Mouse (Mus musculus) megakaryocyte-erythroid progenitor cell, adult 5-6 weeks (primary cell): Measurements from ENCODE around the gene Fancm. TPM values are rescaled to one million over a fixed set of nuclear protein-coding genes. Genes with fewer than 3 reads are reported as not detected.

Experiments used
- ATAC-seq: replicated peaks from 2 replicates; pipeline ENCODE4 v1.8.0; 2016; ENCODE audit warnings: mild to moderate bottlenecking, inconsistent platforms; ENCODE audit not compliant: severe bottlenecking, poor library complexity, low FRiP score, low TSS enrichment
- total RNA-seq, 2 experiments: library from RNA; stranded (forward) in 1 of 2; stranded (reverse) in 1 of 2; fragments of 200-1000, 215-1000 nt in 1 of 2; fragments of >200 nt in 1 of 2; fragmentation: Nextera tagmentation in 1 of 2; gene quantifications; 2 replicates each; pipeline ENCODE4 v1.2.3; 2014 to 2017

Fancm gene
- total RNA-seq (2014; fragmentation: Nextera tagmentation) = 24.0 and 32.7 TPM in 2 replicates
- total RNA-seq (2017) = 31.4 and 66.6 TPM in 2 replicates

DNA sequence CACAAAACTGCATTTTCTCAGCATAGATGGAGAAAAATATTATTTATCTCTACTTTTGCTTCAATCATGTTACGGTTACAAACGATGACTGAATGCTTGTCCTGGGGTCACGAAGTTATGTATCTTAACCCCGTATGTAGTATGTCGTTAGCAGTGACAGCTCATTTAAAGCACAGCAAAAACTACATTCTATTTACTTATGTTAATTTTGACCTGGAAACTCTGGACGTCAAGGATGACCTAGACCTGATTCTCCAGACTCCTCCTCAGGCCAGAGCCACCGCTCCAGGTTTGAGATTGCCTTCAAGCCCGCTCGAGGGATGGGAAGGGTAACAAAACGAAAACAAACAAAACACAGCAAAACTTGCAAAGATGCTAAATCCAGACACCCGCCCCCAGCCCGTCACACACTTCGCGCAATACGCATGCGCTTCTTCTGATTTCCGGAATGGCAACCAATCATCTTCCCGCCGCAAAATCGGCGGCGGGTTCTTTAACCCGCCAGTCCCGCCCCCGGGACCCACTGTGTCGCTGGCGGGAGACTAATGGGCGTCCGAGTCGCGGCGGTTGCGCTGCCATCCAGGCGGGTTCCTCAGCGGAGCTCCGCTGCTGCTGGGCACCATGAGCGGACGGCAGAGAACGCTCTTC lies at the start of gene Fancm:
Fancm (plus strand) TSS at position 519 of the 648 bp plus-strand sequence.
- ATAC-seq = peak; percentile 68

DNA sequence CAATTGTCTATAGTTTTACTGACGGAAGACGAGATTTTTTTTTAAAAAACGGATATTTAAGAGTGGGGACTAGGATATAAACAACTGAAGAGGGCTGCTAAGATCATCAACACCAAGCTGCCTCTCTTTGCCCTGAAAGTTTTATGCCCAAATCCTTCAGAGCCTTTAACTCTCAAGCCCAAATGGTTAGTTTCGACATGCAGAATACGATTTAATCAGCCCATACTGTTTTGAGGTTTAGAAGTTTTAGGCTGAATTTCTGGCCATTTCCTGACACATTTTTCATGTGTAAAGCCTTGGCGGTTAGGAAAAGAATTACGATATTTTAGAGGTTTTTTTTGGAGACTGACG lies 39.6 kb upstream of the Fancm start:
- ATAC-seq = no peak

DNA sequence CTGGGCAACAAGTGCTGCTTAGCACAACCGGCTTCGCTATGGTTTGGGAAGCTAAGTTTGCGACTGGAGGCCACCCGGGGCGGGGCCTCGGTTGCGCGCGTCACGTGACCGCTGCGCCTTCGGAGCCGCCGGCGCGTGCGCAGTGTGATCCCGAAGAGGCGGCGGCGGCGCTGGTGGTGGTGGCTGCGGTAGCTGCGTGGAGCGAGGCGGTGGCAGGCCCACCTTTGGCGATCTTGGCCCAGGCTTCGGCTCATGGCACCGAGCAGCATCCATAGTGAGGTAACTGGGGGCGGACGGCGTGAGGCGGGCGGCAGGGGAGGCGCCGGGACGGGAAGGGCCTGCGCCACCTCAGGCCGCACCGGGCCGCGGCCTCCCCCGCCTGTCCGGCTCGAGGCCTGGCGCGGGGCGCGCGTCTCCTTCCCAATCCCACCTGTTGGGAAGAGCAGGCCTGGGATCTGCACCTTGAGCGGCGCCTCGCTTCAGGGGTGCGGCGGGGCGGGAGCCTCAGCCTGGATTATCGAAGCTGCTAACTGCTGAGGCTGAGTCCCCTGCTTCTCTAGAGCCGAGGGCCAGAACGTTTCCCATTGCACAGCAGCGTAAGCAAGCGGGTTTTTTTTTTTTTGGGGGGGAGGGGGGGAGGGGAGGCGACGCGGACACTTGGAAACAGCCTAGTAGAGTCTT lies 39.1 kb upstream of the Fancm start, which contains the start of gene Prpf39:
Prpf39 (plus strand) TSS at position 144 of the 681 bp plus-strand sequence.
- peak; percentile 86 for ATAC-seq

DNA sequence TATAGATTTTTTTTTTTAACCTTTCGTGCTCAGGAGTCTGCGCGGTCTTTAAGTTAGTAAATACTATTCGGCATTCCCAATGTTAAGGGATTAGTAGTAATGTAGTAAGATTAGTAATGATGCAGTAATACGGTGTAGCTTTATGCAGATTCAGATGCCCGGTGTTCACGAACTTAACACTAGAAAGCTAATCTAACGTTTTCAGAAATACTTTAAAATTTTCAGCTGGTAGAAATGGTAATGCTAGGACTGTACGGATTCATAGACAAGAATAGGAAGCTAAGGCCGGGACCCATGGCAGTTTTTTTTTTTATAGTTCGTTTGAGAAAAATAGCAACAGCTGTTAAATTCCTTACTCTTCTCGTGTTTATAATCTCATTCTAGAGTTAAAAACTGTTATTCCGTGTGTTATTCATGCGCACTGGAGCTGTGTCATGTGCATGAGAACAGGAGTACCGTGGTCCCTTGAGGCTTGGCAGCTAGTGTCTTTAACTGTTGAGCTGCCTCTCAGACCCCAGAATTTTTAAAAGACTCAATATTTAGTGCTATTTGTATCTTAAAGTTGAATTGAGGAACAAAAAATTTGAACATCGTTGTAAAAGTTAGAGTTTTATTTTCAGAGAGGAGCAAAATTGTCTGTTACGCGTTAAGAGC lies 38.4 kb upstream of the Fancm start:
- peak; percentile 31; the same call in 1 of the 2 replicates for ATAC-seq

DNA sequence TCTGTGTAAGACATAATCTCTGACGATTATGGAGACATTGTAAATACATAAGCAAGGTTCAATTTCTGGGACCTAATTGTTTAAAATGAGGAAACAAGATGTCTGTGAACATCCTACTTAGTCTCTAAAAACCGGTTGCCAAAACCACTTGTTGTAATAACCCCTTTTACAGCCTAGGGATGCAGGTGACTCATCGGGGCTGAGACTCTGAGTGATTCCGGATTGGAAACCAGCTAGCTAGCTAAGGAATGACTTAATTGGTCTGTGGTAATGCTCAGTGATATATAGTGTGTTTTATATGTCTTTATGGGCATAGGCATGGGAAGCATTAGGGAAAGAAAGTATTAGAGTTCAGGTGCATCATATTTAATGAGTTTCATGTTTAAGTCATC lies 37.9 kb upstream of the Fancm start:
- 0 out of 2 replicates have a peak, but pooled peaks have one; percentile 36 for ATAC-seq

DNA sequence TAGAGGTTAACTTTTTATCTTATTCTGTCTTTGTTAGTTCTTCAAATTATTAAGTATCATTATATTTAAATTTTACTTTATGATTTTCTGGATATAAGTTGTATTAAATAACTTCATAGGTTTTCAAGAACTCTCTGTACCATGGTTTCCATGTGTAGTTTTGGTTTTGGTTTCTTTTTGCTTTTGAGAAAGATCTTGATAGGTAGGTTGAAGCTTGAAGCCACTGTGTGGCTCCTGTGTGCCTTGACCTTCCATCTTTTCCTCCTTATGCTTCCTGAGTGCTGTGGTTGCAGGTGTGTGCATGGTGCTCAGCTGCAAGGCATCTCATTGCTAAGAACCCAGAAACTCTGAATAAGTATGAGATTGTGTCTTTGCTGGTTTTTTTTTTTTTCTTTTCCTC lies 26.6 kb upstream of the Fancm start:
- ATAC-seq = no peak

DNA sequence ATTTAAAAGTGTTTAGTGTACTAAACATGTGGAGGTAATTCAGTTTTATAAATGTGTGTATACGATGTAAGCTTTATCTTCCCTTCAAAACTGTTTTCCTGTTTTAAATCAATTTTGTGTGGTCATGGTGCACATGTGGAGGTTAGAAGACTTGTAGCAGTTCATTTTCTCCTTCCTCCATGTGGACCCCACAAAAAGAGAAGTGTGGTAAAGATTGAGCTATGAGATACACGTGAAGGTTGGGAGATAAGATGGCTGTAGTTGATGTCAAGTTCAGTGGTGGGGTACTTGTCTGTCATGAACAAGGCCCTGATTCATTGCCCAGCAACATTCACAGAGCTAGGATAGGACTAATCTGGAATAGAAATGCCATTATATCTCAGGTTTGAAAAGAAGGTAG lies 17.2 kb upstream of the Fancm start:
- no peak for ATAC-seq

DNA sequence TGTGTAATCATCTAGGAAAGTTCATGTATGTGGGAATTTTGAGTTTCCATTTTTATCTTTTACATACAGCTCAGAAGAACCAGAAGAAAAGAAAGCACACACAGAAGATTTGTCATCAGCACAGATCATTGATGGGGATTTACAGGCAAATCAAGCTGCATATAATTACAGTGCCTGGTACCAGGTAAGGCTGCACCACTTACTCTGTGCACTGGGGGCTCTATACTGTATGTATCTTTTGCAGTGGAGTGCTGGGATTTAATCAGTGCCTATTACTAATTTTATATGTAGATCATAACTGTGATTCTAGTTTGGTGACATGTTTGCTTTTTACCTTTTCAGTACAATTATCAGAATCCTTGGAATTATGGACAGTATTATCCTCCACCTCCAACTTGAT lies 14.3 kb upstream of the Fancm start:
- no peak for ATAC-seq

DNA sequence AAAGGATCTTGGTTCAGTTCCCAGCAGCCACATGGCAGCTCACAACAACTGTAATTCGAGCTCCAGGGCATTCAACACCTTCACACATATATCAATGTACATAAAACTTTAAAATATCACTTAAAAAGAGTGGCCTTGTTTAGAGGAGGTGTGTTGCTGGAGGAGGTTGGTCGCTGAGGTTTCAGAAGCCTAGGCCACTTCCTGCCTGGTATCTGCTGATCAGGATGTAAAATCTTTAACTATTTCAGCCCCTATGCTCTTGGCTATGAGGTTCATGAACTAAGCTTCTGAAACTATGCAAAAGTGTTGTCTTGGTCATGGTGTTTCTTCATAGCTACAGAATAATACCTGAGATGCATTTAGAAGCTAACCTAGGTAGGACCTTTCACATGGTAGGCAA lies 10.2 kb upstream of the Fancm start:
- ATAC-seq = peak; percentile 30

DNA sequence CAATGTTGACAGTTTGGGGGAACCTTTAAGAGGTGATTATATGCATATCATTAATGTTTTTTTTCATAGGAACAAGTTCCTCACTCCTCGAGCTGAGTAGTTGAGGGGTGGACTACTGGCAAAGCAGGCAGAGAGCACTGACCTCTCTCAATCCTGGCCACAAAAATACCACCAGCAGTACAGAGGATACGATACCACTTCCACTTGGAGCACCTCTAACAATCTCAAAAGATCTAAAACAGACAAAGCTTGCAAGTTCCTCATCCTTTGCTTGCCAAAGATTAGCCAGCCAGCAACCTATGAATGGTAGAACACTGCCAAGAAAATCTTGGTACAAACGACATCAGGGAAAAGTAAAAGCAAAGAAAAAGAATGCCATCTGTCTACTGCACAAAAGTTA lies 9.2 kb upstream of the Fancm start:
- no peak for ATAC-seq

DNA sequence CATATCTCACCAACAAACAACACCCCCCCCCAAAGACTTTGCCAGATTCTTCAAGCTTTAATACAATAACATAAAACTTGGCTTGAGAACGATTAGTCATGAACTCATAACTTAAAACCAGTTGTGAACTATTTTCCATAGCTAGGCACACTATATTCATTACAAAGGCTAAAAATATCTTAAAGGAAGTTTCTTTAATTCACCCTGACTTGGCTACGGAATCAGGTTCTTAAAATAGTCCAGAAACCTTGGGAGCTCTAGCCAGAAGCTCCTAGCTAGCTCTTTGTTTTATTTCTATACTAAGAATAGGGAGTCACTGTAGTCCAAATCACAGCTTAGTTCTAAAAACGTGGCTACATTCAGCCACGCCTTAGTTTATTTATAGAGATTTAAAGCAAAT lies 7.0 kb upstream of the Fancm start:
- ATAC-seq = no peak

DNA sequence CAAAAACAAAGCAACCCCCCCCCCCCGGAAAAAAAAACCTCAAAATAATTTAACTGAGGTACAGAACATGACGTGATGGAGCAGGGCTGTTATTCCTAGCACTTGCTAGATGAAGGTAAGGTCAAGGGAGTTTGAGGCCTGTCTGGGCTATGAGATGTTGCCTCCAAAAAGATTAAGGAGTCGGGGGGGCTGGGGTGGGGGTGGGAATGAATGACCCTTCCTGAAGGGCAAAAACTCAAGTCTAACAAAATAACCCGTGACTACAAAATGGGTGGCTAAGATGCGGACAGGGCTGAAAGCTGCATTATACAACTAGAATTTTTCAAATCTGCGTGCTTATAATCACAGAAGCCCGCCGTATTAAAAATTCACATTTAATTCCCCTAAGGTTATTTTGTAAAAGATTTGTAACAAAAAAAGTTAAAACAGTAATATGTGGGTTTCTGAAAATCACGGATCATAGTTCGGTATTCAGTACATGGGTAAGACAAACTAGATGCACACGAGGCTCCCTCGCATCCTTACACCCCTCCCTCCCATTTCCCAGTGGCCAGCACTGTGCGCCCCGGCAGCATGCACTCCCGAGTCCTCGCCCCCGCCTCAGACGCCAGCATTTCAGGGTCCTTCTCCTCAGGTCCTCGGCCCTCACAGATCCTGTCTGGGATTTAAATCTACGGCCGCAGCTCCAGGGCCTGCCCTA lies 2.3 kb upstream of the Fancm start:
- no peak for ATAC-seq

DNA sequence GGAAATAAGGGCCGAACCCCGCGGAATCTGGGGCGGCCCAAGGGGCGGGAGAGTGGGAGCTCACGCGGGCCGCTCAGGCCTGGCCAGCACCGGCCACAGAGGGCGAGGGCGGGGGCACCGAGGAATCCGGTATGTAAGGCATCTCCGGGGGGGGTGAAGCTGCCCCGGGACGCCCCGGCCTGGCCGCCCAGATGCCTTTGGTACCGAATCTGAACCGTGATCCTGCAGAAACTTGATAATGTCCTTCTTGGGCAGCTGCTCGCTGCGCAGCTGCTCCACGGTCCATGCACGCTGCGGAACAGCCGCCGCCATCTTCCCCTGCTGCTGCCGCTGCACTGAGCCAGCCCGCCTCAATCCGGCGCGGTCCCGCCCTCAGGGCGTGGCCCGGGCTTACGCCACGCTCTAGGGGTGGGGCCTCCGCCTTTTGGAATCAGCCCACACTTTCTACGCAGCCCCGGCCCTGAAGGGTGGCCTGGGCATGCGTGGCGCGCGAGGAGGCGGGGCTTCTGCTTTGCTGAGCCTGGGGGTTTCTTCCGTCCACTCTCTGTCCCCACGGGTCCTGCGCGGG lies 1.7 kb upstream of the Fancm start, which contains the start of gene Fkbp3:
Fkbp3 (minus strand) TSS at position 397 of the 568 bp plus-strand sequence.
- ATAC-seq = peak; percentile 88

DNA sequence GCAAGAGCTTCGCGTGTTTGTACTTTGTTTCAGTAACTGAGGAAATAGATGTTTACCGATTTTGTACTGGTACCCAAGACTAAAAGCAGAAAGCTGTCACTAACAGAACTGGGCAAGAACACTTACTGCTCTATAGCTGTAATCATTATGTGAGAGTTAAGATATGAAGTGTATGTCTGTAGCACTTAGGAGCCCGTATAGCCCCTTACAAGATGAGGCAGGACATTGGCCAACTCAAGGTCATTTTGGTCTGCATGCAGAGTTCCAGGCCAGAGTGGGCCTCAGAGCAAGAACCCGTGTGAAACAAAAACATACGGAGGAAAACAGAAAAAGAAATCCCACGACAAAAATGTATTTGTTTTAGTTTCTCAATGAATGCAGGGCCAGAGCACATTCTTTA lies 752 bp upstream of the Fancm start:
- no peak for ATAC-seq

DNA sequence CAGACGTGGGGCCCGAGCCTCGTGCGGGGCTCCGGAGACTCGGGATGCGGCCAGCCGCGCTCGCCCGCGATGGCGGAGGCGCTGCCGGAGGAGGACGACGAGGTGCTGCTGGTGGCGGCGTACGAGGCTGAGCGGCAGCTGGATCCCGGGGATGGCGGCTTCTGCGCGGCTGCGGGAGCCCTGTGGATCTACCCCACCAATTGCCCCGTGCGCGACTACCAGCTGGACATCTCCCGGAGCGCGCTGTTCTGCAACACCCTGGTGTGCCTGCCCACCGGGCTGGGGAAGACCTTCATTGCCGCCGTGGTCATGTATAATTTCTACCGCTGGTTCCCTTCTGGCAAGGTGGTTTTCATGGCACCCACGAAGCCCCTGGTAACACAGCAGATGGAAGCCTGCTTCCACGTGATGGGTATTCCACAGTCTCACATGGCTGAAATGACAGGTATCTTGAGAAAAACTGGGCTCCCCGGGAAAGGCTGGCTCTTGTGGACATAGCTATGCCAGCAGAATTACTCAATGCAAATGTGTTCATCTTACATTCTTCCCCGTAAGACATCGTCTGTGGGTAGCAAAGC lies 419 bp downstream of the Fancm start:
- 0 out of 2 replicates have a peak, but pooled peaks have one; percentile 3 for ATAC-seq

DNA sequence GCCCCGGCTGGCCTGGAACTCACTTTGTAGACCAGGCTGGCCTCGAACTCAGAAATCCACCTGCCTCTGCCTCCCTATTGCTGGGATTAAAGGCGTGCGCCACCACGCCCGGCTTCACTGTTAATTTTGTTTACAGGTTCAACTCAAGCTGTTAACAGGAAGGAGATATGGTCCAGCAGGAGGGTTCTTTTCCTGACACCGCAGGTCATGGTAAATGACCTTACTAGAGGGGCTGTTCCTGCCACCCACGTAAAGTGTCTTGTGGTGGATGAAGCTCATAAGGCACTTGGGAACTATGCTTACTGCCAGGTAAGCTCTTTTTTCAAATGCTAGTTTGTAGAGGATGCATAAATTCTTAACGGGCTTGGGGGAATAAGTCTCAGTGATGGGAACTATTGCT lies 1.5 kb downstream of the Fancm start:
- ATAC-seq = no peak

DNA sequence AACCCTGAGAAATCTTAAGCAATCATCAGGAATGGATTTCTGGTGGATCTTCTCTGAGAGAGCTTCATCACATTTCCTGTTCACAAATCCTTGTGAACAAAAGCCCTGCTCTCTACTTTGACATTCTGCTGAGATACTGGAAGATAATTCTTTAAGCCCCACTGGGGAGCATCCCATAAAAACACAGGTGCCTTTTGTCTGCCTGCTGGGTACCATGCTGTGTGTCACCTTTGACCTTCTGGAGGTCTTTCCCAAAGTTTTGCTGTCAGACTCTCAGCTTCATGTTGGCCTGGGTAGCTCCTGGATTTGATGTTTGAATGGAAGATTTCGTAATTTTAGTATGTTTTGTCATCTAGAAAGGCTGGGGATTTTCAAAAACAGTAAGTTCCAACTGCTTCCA lies 33.3 kb downstream of the Fancm start:
- no peak for ATAC-seq

DNA sequence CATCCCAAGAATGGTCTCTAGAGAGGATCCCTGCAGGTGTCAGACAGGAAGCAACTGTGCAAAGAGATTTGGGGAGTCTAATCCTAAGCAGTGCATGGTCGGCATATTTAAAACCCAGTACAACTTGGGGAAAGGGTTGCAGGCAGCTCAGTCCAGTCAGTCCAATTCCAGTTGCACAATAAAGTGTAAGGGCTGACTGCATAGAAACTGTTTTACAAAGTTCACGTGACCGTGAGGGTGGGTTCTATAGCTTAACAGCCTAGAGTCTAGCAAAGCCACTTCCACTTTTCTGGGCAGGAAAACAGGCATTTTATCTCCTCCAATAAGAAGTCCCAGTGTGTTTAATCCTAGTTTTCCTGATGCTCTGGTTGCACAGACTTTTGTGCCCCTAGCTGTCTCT lies 36.1 kb downstream of the Fancm start:
- ATAC-seq = no peak

DNA sequence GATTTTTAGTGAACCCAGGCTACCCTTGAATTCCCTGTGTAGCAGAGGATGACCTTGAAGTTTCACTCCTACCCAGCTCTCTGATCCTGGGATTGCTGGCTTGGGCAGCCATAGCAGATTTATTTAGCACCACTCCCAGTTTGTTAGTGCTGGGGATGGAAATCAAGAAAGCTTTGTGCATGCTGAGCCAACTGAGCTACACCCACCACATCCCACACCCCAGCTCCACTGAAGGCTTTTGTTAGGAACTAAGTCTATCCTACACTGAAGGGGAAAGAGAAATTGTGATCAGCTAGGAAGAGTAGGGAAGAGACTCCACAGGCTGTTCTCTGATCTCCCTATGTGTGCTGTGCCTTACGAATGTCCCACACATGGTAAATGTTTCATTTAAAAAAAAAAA lies 37.4 kb downstream of the Fancm start:
- ATAC-seq = no peak
